Mouse (Mus musculus) right cerebral cortex, adult 2 months (tissue): ENCODE measurements around the gene Slc39a11.

Experiments used
- DNase-seq, 2 experiments: peaks; one replicate each; pipeline ENCODE4 v3.0.0; 2021 to 2022; ENCODE audit warnings: low spot score in 2 of 2

Gene Slc39a11

GRCm38 (mm10) chr11:113632303-113632702 lies 17.6 kb downstream of the Slc39a11 start:
- DNase-seq = no peak

DNA sequence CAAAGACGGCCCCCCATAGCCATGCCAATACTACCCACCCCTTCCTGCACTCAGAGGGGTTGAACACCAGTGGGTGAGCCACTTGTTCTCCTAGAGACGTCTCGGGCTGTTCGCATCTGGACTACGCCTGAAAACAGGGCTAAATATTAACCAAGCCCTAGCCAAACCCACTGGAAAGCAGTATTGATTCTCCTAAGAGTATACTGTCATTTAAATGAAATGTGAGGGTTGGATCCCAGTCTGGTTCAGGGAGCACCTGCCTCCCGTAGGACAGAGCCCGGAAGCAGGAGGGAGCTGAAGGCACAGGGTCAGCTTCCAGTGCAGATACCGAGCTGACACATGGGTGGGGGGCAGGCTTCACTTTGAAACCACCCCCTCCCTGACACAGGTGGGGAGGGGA lies 18.0 kb downstream of the Slc39a11 start:
- DNase-seq = no peak

- DNase-seq = no peak
These were observed 18.6 kb downstream of the Slc39a11 start for GRCm38 (mm10) chr11:113631302-113631701.

GRCm38 (mm10) chr11:113630642-113631041 lies 19.2 kb downstream of the Slc39a11 start:
- DNase-seq = no peak

DNA sequence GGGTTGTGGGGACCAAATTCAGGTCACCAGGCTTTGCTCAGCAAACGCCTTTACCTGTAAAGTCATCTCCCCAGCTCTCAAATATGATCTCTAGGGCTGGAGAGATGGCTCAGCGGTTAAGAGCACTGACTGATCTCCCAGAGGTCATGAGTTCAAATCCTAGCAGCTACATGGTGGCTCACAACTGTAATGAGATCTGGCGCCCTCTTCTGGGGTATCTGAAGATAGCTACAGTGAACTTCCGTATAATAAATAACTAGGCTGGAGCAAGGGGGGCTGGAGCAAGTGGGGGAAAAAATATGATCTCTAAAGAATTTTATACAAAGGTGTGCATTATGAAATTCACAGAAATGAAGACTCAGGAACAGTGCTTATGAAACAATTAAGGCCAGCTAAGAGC lies 22.1 kb downstream of the Slc39a11 start:
- DNase-seq = no peak

DNA sequence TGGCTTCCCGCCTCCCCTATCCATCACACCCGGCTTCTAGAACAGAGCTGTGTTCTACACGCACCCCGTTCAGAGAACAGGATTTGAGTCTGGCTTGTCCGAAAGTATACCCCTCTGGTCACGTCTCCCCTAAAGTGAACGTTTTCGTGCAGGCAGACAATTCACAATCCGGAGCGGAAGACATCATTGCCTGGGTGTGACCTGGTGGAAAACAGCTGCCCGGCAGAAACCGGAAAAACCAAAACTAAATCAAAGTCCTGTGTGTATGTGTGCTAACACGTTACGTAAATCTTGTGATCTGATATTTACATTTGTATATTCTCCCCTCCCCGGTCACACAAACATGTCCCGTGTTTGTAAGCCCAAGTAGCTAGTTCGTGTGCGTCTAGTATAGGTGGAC lies 24.4 kb downstream of the Slc39a11 start:
- DNase-seq = no peak

- DNase-seq = no peak
These were observed 27.9 kb downstream of the Slc39a11 start for GRCm38 (mm10) chr11:113622028-113622427.

- no peak for DNase-seq
These were observed 28.9 kb downstream of the Slc39a11 start for GRCm38 (mm10) chr11:113621001-113621400.

- DNase-seq = no peak
These were observed 30.3 kb downstream of the Slc39a11 start for GRCm38 (mm10) chr11:113619420-113620080.

DNA sequence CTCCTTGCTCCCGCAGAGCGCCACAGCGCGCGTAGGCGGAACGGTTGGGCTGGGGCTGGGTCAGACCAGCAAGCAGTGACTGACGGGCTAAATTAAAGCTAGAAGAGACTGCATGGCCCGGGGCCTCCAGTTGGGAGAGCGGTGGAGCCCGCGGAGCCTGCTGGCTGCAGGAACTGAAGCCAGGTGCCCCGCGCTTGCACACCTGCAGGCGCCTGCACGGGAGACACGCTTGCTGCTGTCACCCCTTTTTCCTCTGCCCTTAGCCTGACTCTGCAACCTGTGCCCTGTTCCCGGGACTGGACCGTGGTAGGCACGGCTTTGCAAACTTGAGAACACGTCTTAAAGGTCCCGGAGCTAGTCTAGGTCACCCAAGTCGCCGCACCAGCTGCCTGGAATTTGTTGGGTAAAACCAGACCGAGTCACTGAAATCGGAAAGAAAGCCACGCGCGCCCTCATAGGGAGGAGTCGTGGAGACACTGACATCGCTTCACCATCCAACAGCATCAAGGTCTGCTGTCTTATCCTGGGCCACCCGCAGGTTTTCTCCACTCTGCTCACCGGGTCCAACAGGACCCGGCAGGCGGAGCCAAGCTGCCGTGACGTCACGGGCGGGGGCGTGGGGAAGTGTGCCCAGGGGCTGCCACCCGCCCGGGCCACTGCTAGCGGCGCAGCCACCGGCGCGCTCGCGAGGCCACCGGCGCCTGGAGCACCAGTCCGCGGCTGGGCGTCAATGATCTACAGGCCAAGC lies 31.0 kb downstream of the Slc39a11 start, which contains the start of gene Sstr2:
Gene Sstr2, plus strand, starts transcription at position 671 of the 748 bp plus-strand sequence.
- DNase-seq = peak; percentile 76 to 87

DNA sequence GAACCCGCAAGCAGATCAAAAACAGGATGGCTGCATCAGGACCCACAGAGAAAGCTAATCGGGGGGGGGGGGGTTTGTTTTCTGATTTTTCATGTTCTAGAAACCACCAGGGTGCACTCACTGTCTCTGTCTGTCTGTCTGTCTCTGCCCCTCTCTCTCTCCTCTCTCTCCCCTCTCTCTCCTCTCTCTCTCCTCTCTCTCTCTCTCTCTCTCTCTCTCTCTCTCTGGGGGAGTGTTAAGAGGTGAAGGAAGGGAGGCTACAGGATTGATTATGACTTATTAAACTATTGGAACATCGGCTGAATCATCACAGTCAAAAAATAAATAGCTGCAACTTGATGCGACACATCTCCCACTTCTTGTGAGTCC lies 31.6 kb downstream of the Slc39a11 start:
- DNase-seq = no peak

- peak; percentile 66 to 70 for DNase-seq
These were observed 32.6 kb downstream of the Slc39a11 start for GRCm38 (mm10) chr11:113617132-113617911.

DNA sequence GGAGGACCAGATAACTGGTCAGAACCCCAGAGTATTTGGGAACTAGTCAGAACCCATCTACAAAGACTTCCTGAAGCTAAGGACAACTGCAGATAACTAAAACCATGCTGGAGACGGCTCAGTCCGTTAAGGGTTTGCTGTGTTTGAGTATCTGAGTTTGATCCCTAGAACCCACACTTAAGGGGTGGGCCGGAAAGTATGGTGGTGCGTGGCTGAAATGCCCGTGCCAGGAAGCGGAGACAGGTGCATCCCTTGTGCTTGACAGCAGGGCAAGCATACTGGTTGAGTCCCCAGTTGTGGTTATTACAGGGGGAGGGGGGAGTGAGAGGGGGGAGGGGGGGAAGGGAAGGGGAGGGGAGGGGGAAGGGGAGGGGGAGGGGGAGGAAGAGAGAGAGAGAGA lies 35.4 kb downstream of the Slc39a11 start:
- DNase-seq = no peak

DNA sequence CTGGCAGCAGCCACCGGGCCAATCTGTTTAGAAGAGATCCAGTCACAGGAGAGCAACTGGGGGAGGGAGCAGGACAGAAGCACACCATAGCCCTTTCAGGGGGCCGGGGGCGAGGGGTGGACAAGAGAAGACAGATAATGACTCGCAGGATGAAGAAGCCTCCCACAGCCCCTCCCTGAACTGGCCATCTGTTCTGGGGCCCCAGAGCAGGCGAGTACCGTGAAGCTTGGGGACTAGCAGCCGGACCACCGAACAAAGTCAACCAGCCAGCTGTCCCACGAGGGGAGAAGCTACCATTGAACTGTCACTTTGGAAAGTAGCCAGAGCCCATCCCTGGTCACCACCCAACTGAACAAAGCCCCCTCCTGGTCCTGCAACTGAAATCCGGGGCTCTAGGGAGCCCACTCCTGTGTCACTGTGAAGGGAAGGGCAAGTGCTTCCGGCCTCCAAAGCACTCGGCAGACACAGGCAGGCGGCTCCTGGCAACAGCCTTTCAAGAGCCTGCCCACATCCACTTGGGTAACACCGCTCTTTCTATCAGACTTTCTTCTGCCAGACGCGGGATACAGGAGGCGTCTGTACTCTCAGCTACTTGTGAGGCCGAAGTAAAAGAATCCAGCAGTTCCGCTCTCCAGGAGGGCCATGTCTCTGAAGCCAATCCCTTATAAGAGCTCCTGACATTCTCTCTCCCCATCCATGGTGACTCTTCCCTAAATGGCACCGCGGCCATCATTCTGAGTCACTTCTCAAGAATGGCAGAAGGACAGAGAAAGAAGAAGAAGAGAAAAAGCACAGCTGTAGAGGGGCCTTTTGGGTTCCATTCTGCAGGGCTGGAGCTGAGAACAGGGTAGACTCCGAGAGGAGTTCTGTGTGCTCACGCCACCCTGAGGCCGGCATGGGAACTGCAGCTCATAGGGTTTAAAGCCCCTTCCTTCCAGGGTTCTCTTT lies 37.9 kb downstream of the Slc39a11 start:
- peak; percentile 50 to 64 for DNase-seq

DNA sequence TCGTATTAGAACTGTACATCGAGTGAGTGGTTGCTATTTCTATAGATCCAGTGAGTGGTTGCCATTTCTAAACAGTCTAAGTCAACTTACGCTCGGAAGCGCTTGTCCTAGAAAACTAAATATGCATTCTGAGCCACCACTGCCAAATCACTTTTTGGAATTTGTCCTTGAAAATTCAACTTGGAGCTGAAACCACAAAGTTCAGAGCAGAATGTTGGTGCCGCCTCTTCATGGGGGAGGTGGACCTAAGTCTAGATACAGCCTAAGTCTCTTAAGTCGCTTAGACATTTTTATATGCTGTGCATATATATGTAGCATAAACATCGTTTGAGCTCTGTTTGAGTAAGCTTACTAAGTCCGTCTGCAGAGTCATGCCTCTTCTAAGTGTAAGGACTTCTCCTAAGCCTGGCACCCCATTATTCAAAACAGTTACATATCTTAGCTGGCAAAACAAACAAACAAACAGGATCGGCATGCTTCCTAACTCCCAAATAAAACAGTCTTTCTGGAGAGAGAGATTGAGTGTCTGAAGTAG lies 38.7 kb downstream of the Slc39a11 start:
- DNase-seq = no peak

DNA sequence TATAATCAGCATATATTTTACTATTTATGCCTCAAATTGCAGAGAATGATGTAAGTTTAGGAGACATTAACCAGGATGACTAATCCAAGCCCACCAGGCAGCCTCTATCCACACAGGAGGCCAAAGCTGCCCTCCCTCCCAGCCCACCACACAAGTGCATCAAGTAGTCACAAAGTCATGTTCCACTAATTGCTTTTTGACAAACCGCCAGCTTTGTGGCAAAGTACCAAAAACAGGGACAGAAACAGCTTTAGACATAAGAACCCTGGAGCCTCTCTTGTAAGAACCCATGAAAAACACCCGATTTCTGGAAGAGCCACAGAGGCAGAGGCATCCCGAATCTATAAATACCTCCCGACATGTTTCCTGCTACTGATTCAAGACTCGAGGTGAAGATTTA lies 39.6 kb downstream of the Slc39a11 start:
- no peak for DNase-seq

- DNase-seq = no peak
These were observed 40.3 kb downstream of the Slc39a11 start for GRCm38 (mm10) chr11:113609581-113609980.

DNA sequence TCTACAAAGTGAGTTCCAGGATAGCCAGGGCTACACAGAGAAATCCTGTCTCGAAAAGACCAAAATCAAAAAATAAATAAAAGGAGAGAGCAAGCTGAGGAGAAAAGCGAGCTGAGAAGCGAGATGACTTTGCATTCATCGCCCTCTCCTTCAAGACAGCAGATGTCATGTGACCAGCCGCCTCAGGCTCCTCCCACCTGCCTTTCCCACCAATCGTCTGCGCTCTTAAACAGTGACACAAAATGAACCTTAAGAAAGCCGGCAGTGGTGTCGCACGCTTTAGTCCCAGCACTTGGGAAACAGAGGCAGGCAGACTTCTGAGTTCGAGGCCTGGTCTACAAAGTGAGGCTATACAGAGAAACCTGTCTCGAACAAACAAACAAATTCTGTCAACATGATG lies 42.3 kb downstream of the Slc39a11 start:
- DNase-seq = no peak

DNA sequence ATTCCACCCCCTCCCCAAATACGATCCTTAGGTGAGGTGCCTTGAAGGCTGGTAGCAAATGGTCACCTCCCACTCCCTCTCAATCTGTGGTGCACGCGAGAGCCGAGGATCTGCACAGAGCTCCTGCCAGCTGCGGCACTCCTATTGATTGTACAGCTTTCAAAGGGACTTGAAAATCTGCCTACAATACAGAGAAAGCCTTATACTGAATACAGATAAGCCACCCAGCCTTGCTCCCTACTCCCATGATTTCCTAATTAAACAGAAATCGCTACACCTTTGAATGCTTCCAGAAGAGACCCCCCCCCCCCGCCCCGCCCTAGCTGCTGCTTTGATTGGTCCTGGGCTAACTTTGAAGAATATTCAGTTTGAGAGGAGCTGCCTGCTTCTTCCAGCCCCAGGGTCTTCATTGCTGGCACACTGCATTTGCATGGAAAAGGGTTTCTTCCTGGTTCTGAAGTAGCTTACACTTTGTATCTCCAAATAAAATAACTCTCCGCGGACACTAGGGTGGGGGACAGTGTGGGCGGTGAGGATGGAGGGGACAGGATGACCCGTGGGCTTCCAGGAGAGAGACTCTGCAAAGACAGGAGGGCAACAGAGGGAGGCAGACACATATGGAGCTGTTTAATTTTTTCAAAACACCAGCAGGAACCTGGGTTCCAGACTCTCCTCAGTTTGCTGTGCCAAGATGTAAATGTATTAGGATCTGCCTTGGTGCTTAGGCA lies 48.1 kb downstream of the Slc39a11 start:
- no peak for DNase-seq

GRCm38 (mm10) chr11:113600526-113601245 lies 49.2 kb downstream of the Slc39a11 start:
- DNase-seq = no peak
